Comparison of ENCODE assay signal across 15 mouse cellular contexts in genomic region chr4:135913433-135913832, GRCm38 (mm10). TPM values are rescaled to one million over a fixed set of nuclear protein-coding genes. Genes with fewer than 3 reads are reported as not detected.
DNase-seq lines count a peak whose midpoint lies in the region; ATAC-seq lines count a peak whose summit lies in the region.
"Had no signal": no experiment of that assay in that cellular context is flagged by ENCODE, and none has a peak within 500 bp of the region (broad histone marks: within the 10 kb centered on the region; RNA-seq: fewer than 3 reads in every experiment).

No protein-coding gene starts in this region.

- H3K9me3 ChIP-seq in forebrain, embryonic 13.5 days (replicated peaks): no peaks in the 10 kb centered on the region
- H3K9me3 ChIP-seq in forebrain, embryonic 14.5 days (replicated peaks; ENCODE audit: control insufficient read depth, low read length): no peaks in the 10 kb centered on the region
- no peaks in the 10 kb centered on the region for H3K9me3 ChIP-seq in midbrain, embryonic 12.5 days
- H3K9me3 ChIP-seq in midbrain, embryonic 16.5 days (replicated peaks; ENCODE audit: control insufficient read depth, low read length, poor library complexity, severe bottlenecking): no peaks in the 10 kb centered on the region
- no peaks in the 10 kb centered on the region for H3K9me3 ChIP-seq in liver, embryonic 12.5 days (replicated peaks)
- H3K9me3 ChIP-seq in midbrain, embryonic 14.5 days (ENCODE audit: control insufficient read depth, low read length): no peaks in the 10 kb centered on the region
- H3K9me3 ChIP-seq: embryonic facial prominence, embryonic 12.5 days had no signal

- no peak for DNase-seq in forebrain, embryonic 14.5 days (ENCODE audit: low spot score)
- no peak for DNase-seq in midbrain, embryonic 14.5 days
- no peak for DNase-seq in layer of hippocampus, postnatal 10 days (ENCODE audit: low spot score in 2 of 2)
- DNase-seq: cerebellum, adult 11 months; gastrocnemius, adult 2 months; lung, adult 18-20 months; lung, postnatal 36 days; thymus, postnatal 25 days had no signal

- no peak overlapping the region for H3K9ac ChIP-seq in forebrain, embryonic 13.5 days
- H3K9ac ChIP-seq in forebrain, embryonic 14.5 days (ENCODE audit: low read length): no peak overlapping the region
- H3K9ac ChIP-seq in midbrain, embryonic 12.5 days (replicated peaks): no peak overlapping the region
- H3K9ac ChIP-seq in midbrain, embryonic 16.5 days (ENCODE audit: low read depth, low read length): no peak overlapping the region
- 0 out of 2 replicates have a peak overlapping the region, but pooled peaks have one; percentile 10 for H3K9ac ChIP-seq in liver, embryonic 12.5 days
- no peak overlapping the region for H3K9ac ChIP-seq in midbrain, embryonic 14.5 days (replicated peaks; ENCODE audit: low read length)
- H3K9ac ChIP-seq: embryonic facial prominence, embryonic 12.5 days had no signal

- H3K27ac ChIP-seq in forebrain, embryonic 13.5 days: peak overlapping the region; percentile 54
- H3K27ac ChIP-seq in forebrain, embryonic 14.5 days (ENCODE audit: low read depth, low read length): no peak overlapping the region; the same call in 1 of the 2 replicates
- peak overlapping the region; percentile 78 for H3K27ac ChIP-seq in midbrain, embryonic 12.5 days (replicated peaks)
- no peak overlapping the region for H3K27ac ChIP-seq in midbrain, embryonic 16.5 days (ENCODE audit: low read length)
- H3K27ac ChIP-seq in liver, embryonic 12.5 days: peak overlapping the region; percentile 63; the same call in 1 of the 2 replicates
- H3K27ac ChIP-seq in midbrain, embryonic 14.5 days (replicated peaks; ENCODE audit: low read depth, low read length): peak overlapping the region; percentile 45; the same call in 1 of the 2 replicates
- H3K27ac ChIP-seq: embryonic facial prominence, embryonic 12.5 days; gastrocnemius, adult 2 months had no signal

- ATAC-seq in forebrain, embryonic 13.5 days: no peak
- ATAC-seq in forebrain, embryonic 14.5 days: no peak
- no peak for ATAC-seq in midbrain, embryonic 12.5 days (ENCODE audit: low FRiP score, low read depth)
- ATAC-seq in midbrain, embryonic 16.5 days: no peak
- ATAC-seq in liver, embryonic 12.5 days: no peak
- ATAC-seq in midbrain, embryonic 14.5 days (ENCODE audit: low FRiP score, low TSS enrichment): no peak
- ATAC-seq: inflammation-experienced regulatory T-cells, adult 6 months had no signal

- no peak overlapping the region for H3K4me3 ChIP-seq in forebrain, embryonic 13.5 days
- no peak overlapping the region for H3K4me3 ChIP-seq in forebrain, embryonic 14.5 days (ENCODE audit: low read depth, low read length)
- no peak overlapping the region for H3K4me3 ChIP-seq in midbrain, embryonic 12.5 days
- no peak overlapping the region for H3K4me3 ChIP-seq in midbrain, embryonic 16.5 days (ENCODE audit: low read depth, low read length)
- H3K4me3 ChIP-seq in liver, embryonic 12.5 days: no peak overlapping the region
- H3K4me3 ChIP-seq in midbrain, embryonic 14.5 days (replicated peaks; ENCODE audit: low read depth, low read length): no peak overlapping the region
- H3K4me3 ChIP-seq: embryonic facial prominence, embryonic 12.5 days; gastrocnemius, adult 2 months; myocyte had no signal

- 84% methylated on average over 4 of the region's 4 CpGs for WGBS in forebrain, embryonic 13.5 days
- 89% methylated on average over 4 of the region's 4 CpGs for WGBS in forebrain, embryonic 14.5 days
- 74% methylated on average over 4 of the region's 4 CpGs for WGBS in midbrain, embryonic 12.5 days
- WGBS in midbrain, embryonic 16.5 days: 73% methylated on average over 4 of the region's 4 CpGs
- 25% methylated on average over 4 of the region's 4 CpGs for WGBS in liver, embryonic 12.5 days (ENCODE audit: insufficient replicate concordance)
- 68% methylated on average over 4 of the region's 4 CpGs for WGBS in midbrain, embryonic 14.5 days

- no peaks in the 10 kb centered on the region for H3K27me3 ChIP-seq in forebrain, embryonic 13.5 days
- no peaks in the 10 kb centered on the region for H3K27me3 ChIP-seq in forebrain, embryonic 14.5 days (replicated peaks; ENCODE audit: control insufficient read depth, insufficient read depth, low read length)
- H3K27me3 ChIP-seq in midbrain, embryonic 12.5 days: no peaks in the 10 kb centered on the region
- H3K27me3 ChIP-seq in midbrain, embryonic 16.5 days (ENCODE audit: control insufficient read depth, insufficient read depth, low read depth, low read length): no peaks in the 10 kb centered on the region
- no peaks in the 10 kb centered on the region for H3K27me3 ChIP-seq in liver, embryonic 12.5 days (replicated peaks)
- H3K27me3 ChIP-seq in midbrain, embryonic 14.5 days (ENCODE audit: control insufficient read depth, insufficient read depth, low read length): no peaks in the 10 kb centered on the region
- H3K27me3 ChIP-seq: embryonic facial prominence, embryonic 12.5 days had no signal

- no peaks in the 10 kb centered on the region for H3K36me3 ChIP-seq in forebrain, embryonic 13.5 days (ENCODE audit: poor library complexity, severe bottlenecking)
- no peaks in the 10 kb centered on the region for H3K36me3 ChIP-seq in forebrain, embryonic 14.5 days (ENCODE audit: control insufficient read depth, insufficient read depth, low read length)
- H3K36me3 ChIP-seq in midbrain, embryonic 12.5 days: no peaks in the 10 kb centered on the region
- H3K36me3 ChIP-seq in midbrain, embryonic 16.5 days (ENCODE audit: control insufficient read depth, insufficient read depth, low read length): no peaks in the 10 kb centered on the region
- peaks cover 20% of the 10 kb centered on the region for H3K36me3 ChIP-seq in liver, embryonic 12.5 days
- no peaks in the 10 kb centered on the region for H3K36me3 ChIP-seq in midbrain, embryonic 14.5 days (ENCODE audit: control insufficient read depth, insufficient read depth, low read length)
- H3K36me3 ChIP-seq: embryonic facial prominence, embryonic 12.5 days had no signal

- H3K4me2 ChIP-seq in forebrain, embryonic 13.5 days: no peak overlapping the region
- no peak overlapping the region for H3K4me2 ChIP-seq in forebrain, embryonic 14.5 days (ENCODE audit: low read length)
- H3K4me2 ChIP-seq in midbrain, embryonic 12.5 days (replicated peaks): no peak overlapping the region
- H3K4me2 ChIP-seq in midbrain, embryonic 16.5 days (ENCODE audit: low read length): no peak overlapping the region
- peak overlapping the region; percentile 25 for H3K4me2 ChIP-seq in liver, embryonic 12.5 days
- H3K4me2 ChIP-seq in midbrain, embryonic 14.5 days (ENCODE audit: low read length): no peak overlapping the region
- H3K4me2 ChIP-seq: embryonic facial prominence, embryonic 12.5 days had no signal

- H3K4me1 ChIP-seq in forebrain, embryonic 13.5 days: 0 out of 2 replicates have a peak, but pooled peaks cover 7% of the 10 kb centered on the region
- 0 out of 2 replicates have a peak, but pooled peaks cover 3% of the 10 kb centered on the region for H3K4me1 ChIP-seq in forebrain, embryonic 14.5 days (ENCODE audit: control insufficient read depth, insufficient read depth, low read length)
- peaks cover 10% of the 10 kb centered on the region; the same call in 1 of the 2 replicates for H3K4me1 ChIP-seq in midbrain, embryonic 12.5 days
- H3K4me1 ChIP-seq in midbrain, embryonic 16.5 days (ENCODE audit: control insufficient read depth, insufficient read depth, low read length): 0 out of 2 replicates have a peak, but pooled peaks cover 2% of the 10 kb centered on the region
- H3K4me1 ChIP-seq in liver, embryonic 12.5 days: peaks cover 46% of the 10 kb centered on the region
- no peaks in the 10 kb centered on the region for H3K4me1 ChIP-seq in midbrain, embryonic 14.5 days (ENCODE audit: control insufficient read depth, insufficient read depth, low read length)
- H3K4me1 ChIP-seq: embryonic facial prominence, embryonic 12.5 days had no signal

RNA-seq across cellular contexts. Expression of gene Fuca1, which starts 7.1 kb away (rescaled TPM):
- polyA plus RNA-seq in forebrain, embryonic 13.5 days (2015; fragmentation: Nextera tagmentation; extraction: Ambion mirVana): 41.7 and 56.6 TPM in 2 replicates
- polyA plus RNA-seq in forebrain, embryonic 14.5 days (2014; fragmentation: Nextera tagmentation; extraction: Ambion mirVana): 53.1 and 60.7 TPM in 2 replicates
- polyA plus RNA-seq in midbrain, embryonic 12.5 days (2016; fragmentation: Nextera tagmentation; extraction: Ambion mirVana): 50.6 and 54.7 TPM in 2 replicates
- 66.0 and 70.1 TPM in 2 replicates for polyA plus RNA-seq in midbrain, embryonic 16.5 days (2015; fragmentation: Nextera tagmentation; extraction: Ambion mirVana)
- polyA plus RNA-seq in liver, embryonic 12.5 days (2016; fragmentation: Nextera tagmentation; extraction: Ambion mirVana): 22.2 and 23.8 TPM in 2 replicates
- polyA plus RNA-seq in midbrain, embryonic 14.5 days (2014; fragmentation: Nextera tagmentation; extraction: Ambion mirVana): 57.4 and 62.7 TPM in 2 replicates
- total RNA-seq in layer of hippocampus, postnatal 10 days (2021): 10 to 100 TPM; 50.9 to 56.1 TPM

RNA-seq across cellular contexts. Expression of gene Cnr2, which starts 18.2 kb away (rescaled TPM):
- 0.13 and 0.21 TPM in 2 replicates for polyA plus RNA-seq in forebrain, embryonic 13.5 days (2015; fragmentation: Nextera tagmentation; extraction: Ambion mirVana)
- polyA plus RNA-seq in forebrain, embryonic 14.5 days (2014; fragmentation: Nextera tagmentation; extraction: Ambion mirVana): 0.05 and 0.10 TPM in 2 replicates
- 0.13 and 0.27 TPM in 2 replicates for polyA plus RNA-seq in midbrain, embryonic 12.5 days (2016; fragmentation: Nextera tagmentation; extraction: Ambion mirVana)
- polyA plus RNA-seq in midbrain, embryonic 16.5 days (2015; fragmentation: Nextera tagmentation; extraction: Ambion mirVana): 0.06 and 0.14 TPM in 2 replicates
- 3.9 and 4.3 TPM in 2 replicates for polyA plus RNA-seq in liver, embryonic 12.5 days (2016; fragmentation: Nextera tagmentation; extraction: Ambion mirVana)
- 0.17 TPM in 1 of 2 replicates, not detected in the other for polyA plus RNA-seq in midbrain, embryonic 14.5 days (2014; fragmentation: Nextera tagmentation; extraction: Ambion mirVana)
- total RNA-seq in layer of hippocampus, postnatal 10 days (2021): under 1 TPM; 0.18 to 0.22 TPM
- polyA plus RNA-seq: myocyte had no signal

RNA-seq across cellular contexts. Expression of gene Hmgcl, which starts 32.8 kb away (rescaled TPM):
- 56.2 and 57.1 TPM in 2 replicates for polyA plus RNA-seq in forebrain, embryonic 13.5 days (2015; fragmentation: Nextera tagmentation; extraction: Ambion mirVana)
- 70.4 and 71.0 TPM in 2 replicates for polyA plus RNA-seq in forebrain, embryonic 14.5 days (2014; fragmentation: Nextera tagmentation; extraction: Ambion mirVana)
- 52.7 and 54.1 TPM in 2 replicates for polyA plus RNA-seq in midbrain, embryonic 12.5 days (2016; fragmentation: Nextera tagmentation; extraction: Ambion mirVana)
- polyA plus RNA-seq in midbrain, embryonic 16.5 days (2015; fragmentation: Nextera tagmentation; extraction: Ambion mirVana): 59.3 and 68.6 TPM in 2 replicates
- 67.4 and 71.1 TPM in 2 replicates for polyA plus RNA-seq in liver, embryonic 12.5 days (2016; fragmentation: Nextera tagmentation; extraction: Ambion mirVana)
- polyA plus RNA-seq in midbrain, embryonic 14.5 days (2014; fragmentation: Nextera tagmentation; extraction: Ambion mirVana): 57.6 and 61.0 TPM in 2 replicates
- 10 to 100 TPM; 33.6 to 36.3 TPM for total RNA-seq in layer of hippocampus, postnatal 10 days (2021)

RNA-seq across cellular contexts. Expression of gene Pnrc2, which starts 39.8 kb away (rescaled TPM):
- polyA plus RNA-seq in forebrain, embryonic 13.5 days (2015; fragmentation: Nextera tagmentation; extraction: Ambion mirVana): 180 and 185 TPM in 2 replicates
- polyA plus RNA-seq in forebrain, embryonic 14.5 days (2014; fragmentation: Nextera tagmentation; extraction: Ambion mirVana): 162 and 165 TPM in 2 replicates
- polyA plus RNA-seq in midbrain, embryonic 12.5 days (2016; fragmentation: Nextera tagmentation; extraction: Ambion mirVana): 189 and 199 TPM in 2 replicates
- polyA plus RNA-seq in midbrain, embryonic 16.5 days (2015; fragmentation: Nextera tagmentation; extraction: Ambion mirVana): 94.2 and 97.5 TPM in 2 replicates
- 91.1 and 98.9 TPM in 2 replicates for polyA plus RNA-seq in liver, embryonic 12.5 days (2016; fragmentation: Nextera tagmentation; extraction: Ambion mirVana)
- polyA plus RNA-seq in midbrain, embryonic 14.5 days (2014; fragmentation: Nextera tagmentation; extraction: Ambion mirVana): 90.8 and 122 TPM in 2 replicates
- 10 to 100 TPM; 59.0 to 80.1 TPM for total RNA-seq in layer of hippocampus, postnatal 10 days (2021)

RNA-seq across cellular contexts. Expression of gene Gale, which starts 50.1 kb away (rescaled TPM):
- 28.7 and 33.6 TPM in 2 replicates for polyA plus RNA-seq in forebrain, embryonic 13.5 days (2015; fragmentation: Nextera tagmentation; extraction: Ambion mirVana)
- polyA plus RNA-seq in forebrain, embryonic 14.5 days (2014; fragmentation: Nextera tagmentation; extraction: Ambion mirVana): 32.9 and 35.7 TPM in 2 replicates
- polyA plus RNA-seq in midbrain, embryonic 12.5 days (2016; fragmentation: Nextera tagmentation; extraction: Ambion mirVana): 32.1 and 32.8 TPM in 2 replicates
- 41.2 and 47.7 TPM in 2 replicates for polyA plus RNA-seq in midbrain, embryonic 16.5 days (2015; fragmentation: Nextera tagmentation; extraction: Ambion mirVana)
- 36.0 and 41.2 TPM in 2 replicates for polyA plus RNA-seq in liver, embryonic 12.5 days (2016; fragmentation: Nextera tagmentation; extraction: Ambion mirVana)
- 31.8 and 42.5 TPM in 2 replicates for polyA plus RNA-seq in midbrain, embryonic 14.5 days (2014; fragmentation: Nextera tagmentation; extraction: Ambion mirVana)
- 10 to 100 TPM; 34.6 to 36.2 TPM for total RNA-seq in layer of hippocampus, postnatal 10 days (2021)

Comparison
In these comparisons a context has a peak if more than half of its experiments do, and no peak if none do; other contexts are left out.
1. H3K27ac ChIP-seq: peak in forebrain, embryonic 13.5 days (single experiment), midbrain, embryonic 12.5 days (single experiment), liver, embryonic 12.5 days (single experiment) and midbrain, embryonic 14.5 days (single experiment); none in forebrain, embryonic 14.5 days (single experiment) and midbrain, embryonic 16.5 days (single experiment).